Mouse (Mus musculus) gastrocnemius, postnatal 4 days (tissue): Measurements from ENCODE around the gene H2-T24. TPM values are rescaled to one million over a fixed set of nuclear protein-coding genes. Genes with fewer than 3 reads are reported as not detected.
A peak's percentile ranks its signal among the peaks of the same experiment; 100 is the strongest.
"Not testable (repeated sequence)": the region's sequence is repeated elsewhere in the genome, so short reads cannot be mapped to it uniquely, and the experiment has no call there.

ENCODE experiments used
- DNase-seq, 2 experiments: peaks; one replicate each; pipeline ENCODE4 v3.0.0; 2021 to 2022; ENCODE audit warnings: low spot score in 2 of 2, mixed read lengths in 2 of 2
- total RNA-seq, 2 experiments: library from RNA; stranded (reverse); gene quantifications; 2 replicates each; pipeline ENCODE4 v1.2.3; 2021

The H2-T24 gene
- total RNA-seq, 2 experiments from 2014 or later = 0.44 to 0.76 TPM

- DNase-seq = no peak
These were observed 4.8 kb upstream of the H2-T24 start for GRCm38 (mm10) chr17:36025197-36025596.

- DNase-seq = no peak
These were observed 3.6 kb upstream of the H2-T24 start for GRCm38 (mm10) chr17:36023710-36024654.

- DNase-seq = no peak
These were observed 2.6 kb upstream of the H2-T24 start for GRCm38 (mm10) chr17:36022922-36023321.

GRCm38 (mm10) chr17:36022098-36022497, 1.7 kb upstream of the H2-T24 start:
- no peak for DNase-seq

GRCm38 (mm10) chr17:36021309-36021708, 949 bp upstream of the H2-T24 start:
- DNase-seq = no peak

GRCm38 (mm10) chr17:36019519-36019918, 841 bp downstream of the H2-T24 start:
- DNase-seq = no peak

- DNase-seq = no peak
These were observed 1.4 kb downstream of the H2-T24 start for GRCm38 (mm10) chr17:36018979-36019378.

GRCm38 (mm10) chr17:36017046-36017445, 3.3 kb downstream of the H2-T24 start:
- no peak for DNase-seq

- no peak for DNase-seq
These were observed 5.4 kb downstream of the H2-T24 start for GRCm38 (mm10) chr17:36014977-36015376.

GRCm38 (mm10) chr17:36004409-36004808, 16.0 kb downstream of the H2-T24 start:
- DNase-seq = not testable (repeated sequence)

GRCm38 (mm10) chr17:36003331-36003730, 17.0 kb downstream of the H2-T24 start:
- no peak for DNase-seq

- no peak for DNase-seq
These were observed 18.4 kb downstream of the H2-T24 start for GRCm38 (mm10) chr17:36001966-36002365.

- DNase-seq = no peak
These were observed 19.1 kb downstream of the H2-T24 start for GRCm38 (mm10) chr17:36001121-36001897.

GRCm38 (mm10) chr17:36000349-36000748, 20.0 kb downstream of the H2-T24 start:
- no peak for DNase-seq

- no peak for DNase-seq
These were observed 21.0 kb downstream of the H2-T24 start for GRCm38 (mm10) chr17:35999356-35999755.

GRCm38 (mm10) chr17:35998545-35999305, 21.6 kb downstream of the H2-T24 start:
- DNase-seq = no peak

GRCm38 (mm10) chr17:35997713-35998510, 22.4 kb downstream of the H2-T24 start:
- no peak for DNase-seq

- DNase-seq = peak; percentile 83 to 91
These were observed 23.4 kb downstream of the H2-T24 start for GRCm38 (mm10) chr17:35996949-35997348.

GRCm38 (mm10) chr17:35994879-35995240, 25.5 kb downstream of the H2-T24 start:
- no peak for DNase-seq

- peak; percentile 44 to 76 for DNase-seq
These were observed 26.0 kb downstream of the H2-T24 start for GRCm38 (mm10) chr17:35994175-35994878.
